Mouse (Mus musculus): ENCODE measurements around the gene Psmb3.

Psmb3 gene

DNA sequence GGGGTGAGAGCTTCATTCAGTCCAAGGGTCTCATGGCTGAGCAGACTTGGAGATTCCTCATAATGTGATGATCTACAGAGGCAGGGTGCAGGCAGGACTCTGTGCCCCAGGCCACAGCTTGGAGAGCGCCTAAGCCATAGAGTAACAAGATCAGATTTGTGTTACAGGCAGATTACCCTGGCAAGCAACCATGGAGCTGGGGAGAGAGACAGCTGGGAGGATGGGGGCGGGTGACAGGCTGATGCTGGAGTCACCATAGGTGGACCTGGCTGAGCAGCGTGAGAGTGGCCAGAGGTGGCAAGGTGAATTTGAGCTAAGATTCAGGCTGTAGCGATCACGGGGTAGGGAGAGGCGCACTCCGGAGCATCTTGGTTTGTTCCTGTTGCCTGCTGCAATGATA lies 35.0 kb upstream of the Psmb3 start:
- no peak for DNase-seq (ENCODE audit: low read depth)

DNA sequence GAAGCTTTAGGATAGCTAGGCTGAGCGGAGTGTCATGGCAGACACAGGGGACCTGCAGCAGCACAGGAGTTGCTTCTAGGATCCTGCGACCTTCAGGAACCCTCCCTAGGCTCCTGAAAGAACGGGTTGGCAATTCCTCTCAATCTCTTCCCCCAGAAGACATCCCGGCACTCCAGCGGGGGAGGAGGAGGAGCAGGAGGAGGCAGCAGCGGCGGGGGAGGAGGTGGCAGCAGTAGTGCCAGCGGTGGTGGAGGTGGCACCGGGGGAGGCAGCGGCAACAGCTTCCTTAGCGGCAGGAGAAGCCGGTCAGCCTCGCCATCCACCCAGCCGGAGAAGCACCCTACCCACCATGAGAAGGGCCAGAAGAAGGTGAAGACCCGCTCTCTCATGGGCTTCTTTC lies 33.9 kb upstream of the Psmb3 start:
- no peak for DNase-seq (ENCODE audit: low read depth)

DNA sequence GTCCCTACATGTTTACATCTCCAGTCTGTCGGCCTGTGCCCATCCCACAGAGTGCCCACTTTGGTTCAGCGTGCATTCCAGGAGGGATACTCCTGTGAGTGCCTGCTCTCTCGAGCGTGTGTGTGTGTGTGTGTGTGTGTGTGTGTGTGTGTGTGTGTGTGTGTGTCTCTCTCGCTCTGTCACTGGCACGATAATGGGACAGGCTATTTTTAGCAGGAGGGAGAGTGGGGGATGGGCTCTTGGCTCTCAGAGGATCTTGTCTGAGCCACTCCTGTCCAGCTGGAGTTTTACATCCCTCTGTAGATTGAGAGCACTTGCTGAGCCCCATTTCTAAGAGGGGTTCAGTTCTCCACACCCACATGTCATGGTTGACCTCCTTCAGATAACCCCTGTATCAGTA lies 33.4 kb upstream of the Psmb3 start:
- no peak for DNase-seq (ENCODE audit: low read depth)

DNA sequence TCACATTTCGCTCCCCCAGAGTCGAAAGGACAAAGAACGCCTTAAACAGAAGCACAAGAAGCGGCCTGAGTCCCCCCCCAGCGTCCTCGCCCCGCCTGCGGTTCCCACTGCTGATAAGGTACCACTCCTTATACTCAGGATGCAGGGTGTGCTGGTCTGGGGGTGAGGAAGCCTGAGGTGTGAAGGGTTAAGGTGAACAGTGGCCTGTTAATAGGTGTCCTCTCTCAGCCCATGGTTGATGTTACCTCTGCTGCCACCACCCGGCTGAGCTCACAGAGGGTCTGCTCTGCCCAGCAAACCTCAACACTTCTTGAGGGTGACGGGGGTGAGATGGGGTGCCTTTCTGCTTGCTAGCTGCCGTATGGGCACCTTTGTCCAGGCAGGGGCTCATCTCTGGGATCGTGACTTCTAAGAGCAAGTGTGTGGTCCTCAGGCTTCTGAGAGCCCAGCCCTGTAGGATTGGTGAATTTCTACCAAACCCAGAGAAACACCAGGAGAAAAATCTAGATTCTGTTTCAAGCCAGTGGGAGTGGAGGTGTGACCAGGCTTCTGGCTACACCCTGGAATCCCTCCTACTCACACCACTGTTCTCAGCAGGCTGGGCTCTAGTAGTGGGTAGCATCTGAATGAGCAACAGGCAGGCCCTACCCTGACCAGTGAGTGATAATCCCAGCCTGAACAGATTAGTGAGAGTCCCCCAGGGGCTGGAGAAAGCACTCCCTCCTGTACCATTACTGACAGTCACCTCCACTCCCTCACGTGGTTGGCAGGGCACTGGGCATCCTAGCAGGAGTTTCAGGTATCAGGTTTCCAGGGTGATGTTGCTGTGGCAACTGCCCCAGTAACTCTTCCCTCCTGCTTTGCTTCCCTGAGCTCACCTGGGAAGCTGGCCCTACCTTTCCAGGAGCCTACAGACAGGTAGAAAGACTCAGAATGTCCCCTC lies 32.7 kb upstream of the Psmb3 start:
- no peak for DNase-seq (ENCODE audit: low read depth)

- DNase-seq (ENCODE audit: low read depth): no peak
These were observed 32.0 kb upstream of the Psmb3 start for GRCm38 (mm10) chr11:97671177-97671527.

DNA sequence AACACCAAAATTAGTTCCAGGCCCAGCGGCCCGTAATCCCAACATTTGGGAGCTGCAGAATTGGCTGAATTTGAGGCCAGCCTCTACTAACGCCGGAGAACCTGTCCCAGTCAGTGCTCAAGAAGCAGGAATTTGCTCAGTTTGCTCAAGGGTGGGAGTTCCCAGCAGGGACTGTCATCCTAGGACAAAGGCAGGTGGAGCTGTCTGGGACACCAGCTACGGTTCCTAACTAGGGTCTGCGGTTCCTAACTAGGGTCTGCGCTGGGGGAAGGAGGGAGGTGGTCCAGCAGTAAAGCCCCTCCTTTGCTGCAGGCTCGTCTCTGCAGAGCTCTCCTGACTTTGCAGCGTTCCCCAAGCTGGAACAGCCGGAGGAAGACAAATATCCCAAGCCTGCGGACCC lies 30.1 kb upstream of the Psmb3 start:
- DNase-seq (ENCODE audit: low read depth): no peak

DNA sequence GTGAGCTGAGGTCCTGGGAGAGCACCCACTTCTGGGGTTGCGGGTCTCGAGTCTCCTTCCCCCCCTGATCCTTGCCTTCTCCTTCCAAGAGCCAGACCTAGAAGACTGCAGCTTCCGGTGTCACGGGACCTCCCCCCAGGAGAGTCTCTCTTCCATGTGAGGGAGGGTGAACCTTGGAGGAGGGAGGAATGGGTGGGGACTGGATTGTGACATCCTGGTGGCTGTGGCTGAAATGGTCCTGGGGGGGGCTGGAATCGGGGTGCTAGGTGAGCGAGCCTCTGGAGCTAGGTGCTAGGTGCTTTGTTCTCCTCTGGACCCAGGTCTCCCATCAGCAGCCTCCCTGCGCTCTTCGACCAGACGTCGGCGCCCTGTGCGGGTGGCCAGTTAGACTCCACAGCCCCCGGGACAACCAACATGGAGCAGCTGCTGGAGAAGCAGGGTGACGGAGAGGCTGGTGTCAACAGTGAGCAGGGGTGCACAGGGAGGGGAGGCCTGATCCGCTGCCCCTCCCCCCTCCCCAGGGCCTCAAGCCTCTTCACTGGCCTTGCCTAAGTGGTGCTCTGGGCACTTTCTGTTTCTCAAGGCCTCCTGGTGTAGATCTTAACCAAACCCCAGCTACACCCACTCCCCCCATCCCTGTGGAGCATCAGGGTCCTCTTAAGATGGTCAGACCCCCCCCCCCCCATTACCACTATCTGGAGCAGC lies 27.0 kb upstream of the Psmb3 start:
- no peak for DNase-seq (ENCODE audit: low read depth)

- no peak for DNase-seq (ENCODE audit: low read depth)
These were observed 25.8 kb upstream of the Psmb3 start for GRCm38 (mm10) chr11:97677381-97677780.

- no peak for DNase-seq (ENCODE audit: low read depth)
These were observed 25.4 kb upstream of the Psmb3 start for GRCm38 (mm10) chr11:97677842-97678241.

GRCm38 (mm10) chr11:97678301-97678700 lies 24.9 kb upstream of the Psmb3 start:
- no peak for DNase-seq (ENCODE audit: low read depth)

GRCm38 (mm10) chr11:97680430-97680829 lies 22.8 kb upstream of the Psmb3 start:
- DNase-seq (ENCODE audit: low read depth): no peak

GRCm38 (mm10) chr11:97682504-97683055 lies 20.6 kb upstream of the Psmb3 start:
- DNase-seq (ENCODE audit: low read depth): no peak

DNA sequence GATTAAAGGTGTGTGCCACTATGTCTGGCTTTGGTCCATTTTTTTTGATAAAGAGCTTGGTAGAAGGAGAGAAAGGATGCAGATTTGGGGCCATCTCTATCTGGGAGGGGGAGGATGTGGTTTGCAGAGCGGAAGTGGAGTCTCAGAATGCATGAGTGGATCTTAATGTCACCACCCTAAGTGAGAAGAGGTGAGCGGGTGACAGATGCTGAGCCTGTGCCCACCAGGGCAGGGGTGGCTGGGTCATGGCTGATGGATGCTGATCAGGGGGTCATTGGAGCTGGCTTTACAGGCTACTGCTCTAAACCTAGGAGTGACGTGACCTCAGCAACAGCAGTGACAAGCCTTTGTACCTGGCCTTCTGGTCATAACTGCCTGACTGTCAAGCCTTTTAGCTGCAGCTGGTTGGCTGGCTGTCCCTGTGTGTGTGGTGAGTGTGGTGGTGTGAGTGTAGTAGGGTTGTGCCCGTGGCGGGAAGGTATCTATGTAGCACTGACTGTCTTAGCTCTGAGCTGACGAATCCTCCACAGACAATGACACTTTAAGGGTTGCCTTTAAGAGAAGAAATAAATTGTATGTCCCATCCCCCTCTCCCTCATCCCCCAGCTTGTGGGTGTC lies 19.0 kb upstream of the Psmb3 start:
- peak; percentile 52 for DNase-seq (ENCODE audit: low read depth)

GRCm38 (mm10) chr11:97684766-97685165 lies 18.4 kb upstream of the Psmb3 start:
- DNase-seq (ENCODE audit: low read depth): no peak

DNA sequence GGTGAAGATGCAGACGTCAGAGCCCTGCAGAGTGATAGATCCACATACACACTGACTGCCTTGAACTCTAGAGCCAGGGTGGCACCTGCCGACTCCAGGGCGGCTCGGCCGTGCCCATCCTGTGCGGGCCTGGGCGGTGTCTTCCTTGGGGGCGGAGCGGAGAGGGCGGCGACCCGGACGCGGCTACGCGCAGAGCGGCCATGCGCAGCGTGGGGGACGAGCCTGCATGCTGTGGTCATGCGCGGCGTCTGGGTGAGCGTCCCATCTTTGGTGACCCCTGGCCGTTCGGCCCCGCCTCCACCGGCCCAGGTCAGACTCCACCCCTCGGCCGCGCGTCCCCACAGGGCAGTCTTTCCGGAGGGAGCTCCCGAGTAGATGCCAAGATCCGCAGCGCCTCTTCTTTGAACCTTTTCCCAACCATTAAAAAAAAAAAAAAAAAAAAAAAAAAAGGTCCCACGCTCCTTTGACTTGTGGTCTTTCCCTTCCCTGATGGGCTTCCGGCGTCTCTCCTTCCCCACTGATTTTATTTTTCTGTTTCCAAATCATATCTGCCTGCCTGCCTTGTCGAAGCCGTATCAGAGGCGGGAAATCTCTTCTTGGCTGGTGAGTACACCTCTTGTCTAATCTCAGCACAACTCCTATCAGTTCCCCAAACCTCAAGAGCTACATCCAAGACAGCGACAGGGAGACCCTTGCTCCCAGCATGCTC lies 17.4 kb upstream of the Psmb3 start, which contains the start of gene Cisd3:
Gene Cisd3, plus strand, starts transcription at position 214 of the 709 bp plus-strand sequence.
- DNase-seq (ENCODE audit: low read depth): peak; percentile 85

GRCm38 (mm10) chr11:97686322-97686908 lies 16.8 kb upstream of the Psmb3 start:
- no peak for DNase-seq (ENCODE audit: low read depth)

DNA sequence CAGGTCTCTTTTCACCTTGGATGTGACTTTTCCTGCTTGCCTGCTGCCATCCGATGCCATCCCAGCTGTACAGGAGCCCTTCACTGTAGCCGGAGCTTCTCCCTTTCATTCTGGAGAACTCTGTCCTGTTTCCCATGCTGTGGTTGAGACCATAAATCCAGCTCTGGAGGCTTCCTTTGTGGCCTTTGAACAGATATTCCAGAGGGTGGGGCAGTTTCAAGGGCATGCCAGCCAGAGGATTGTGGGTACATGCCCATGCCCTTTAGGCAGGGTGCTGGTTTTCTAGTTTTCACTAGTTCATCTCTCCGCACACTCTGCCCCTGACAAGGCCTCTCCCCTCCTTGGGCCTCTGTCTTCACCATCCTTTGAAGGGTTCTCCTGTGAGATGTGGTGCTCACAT lies 16.1 kb upstream of the Psmb3 start:
- DNase-seq (ENCODE audit: low read depth): no peak

- DNase-seq (ENCODE audit: low read depth): peak; percentile 42
These were observed 13.3 kb upstream of the Psmb3 start for GRCm38 (mm10) chr11:97689861-97690260.

GRCm38 (mm10) chr11:97694435-97694834 lies 8.8 kb upstream of the Psmb3 start:
- DNase-seq (ENCODE audit: low read depth): no peak

DNA sequence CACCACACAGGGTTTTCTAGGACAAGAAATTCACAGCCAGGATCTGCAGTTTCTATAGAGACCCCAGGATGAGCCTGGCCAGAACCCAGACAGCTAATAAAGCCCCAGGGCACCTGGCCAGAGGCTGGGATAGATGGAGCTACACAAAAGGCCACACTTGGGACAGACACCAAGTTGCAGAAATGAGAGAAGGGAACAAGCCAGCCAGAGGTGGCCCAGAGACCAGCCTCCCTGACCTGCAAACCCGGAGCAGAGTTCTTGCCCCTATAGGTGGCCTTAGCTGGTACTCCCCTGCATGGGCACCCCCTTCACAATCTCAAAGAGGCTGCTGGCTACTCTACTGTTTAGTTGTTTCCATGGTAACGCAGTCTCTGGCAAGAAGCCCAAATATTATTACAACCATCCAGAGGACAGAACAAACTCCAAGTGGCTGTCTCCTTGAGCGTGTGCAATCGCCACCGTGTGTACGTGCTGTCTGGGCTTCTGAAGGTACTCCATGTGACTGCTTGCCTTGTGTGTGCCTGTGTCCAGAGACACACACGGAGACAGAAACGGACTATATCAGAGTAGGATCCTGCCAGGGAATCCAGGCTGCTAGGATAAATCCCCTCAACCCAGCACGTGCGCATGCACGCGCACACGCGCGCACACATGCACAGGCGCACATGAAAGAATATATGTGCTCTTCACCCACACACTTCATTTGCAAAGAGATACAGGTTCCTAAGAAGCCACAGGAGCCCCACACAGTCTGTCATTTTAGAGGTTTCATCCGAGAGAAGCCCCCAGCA lies 8.1 kb upstream of the Psmb3 start:
- no peak for DNase-seq (ENCODE audit: low read depth)

All from 416B (cell line).